Mouse (Mus musculus) intestine, embryonic 15.5 days (tissue): ENCODE measurements at regions not wholly inside any gene's neighbourhood (a gene's known extent, or its start where the extent isn't known, plus 50 kb on each side); places are given as distances from the start of the nearest gene placed in this dataset.

Source experiments
- ATAC-seq: fragments of 200-750 bp; cut with Nextera tagmentation; 2 replicates; pipeline ENCODE4 v1.8.0; 2017; ENCODE audit warnings: moderate TSS enrichment, moderate library complexity
- H3K27ac ChIP-seq: fragments of 300-500 bp; sonication (generic); 2 replicates; pipeline ENCODE4 v1.5.1; 2015; ENCODE audit warnings: mild to moderate bottlenecking, inconsistent platforms
- H3K27me3 ChIP-seq: fragments of 300-500 bp; sonication (generic); replicated peaks from 2 replicates; pipeline ENCODE4 v1.6.1; 2015; ENCODE audit warnings: inconsistent platforms
- H3K36me3 ChIP-seq: fragments of 300-500 bp; sonication (generic); 2 replicates; pipeline ENCODE4 v1.6.1; 2015; ENCODE audit warnings: inconsistent platforms
- H3K4me1 ChIP-seq: fragments of 300-500 bp; sonication (generic); replicated peaks from 2 replicates; pipeline ENCODE4 v1.6.1; 2015; ENCODE audit warnings: inconsistent platforms
- H3K4me2 ChIP-seq: fragments of 300-500 bp; sonication (generic); replicated peaks from 2 replicates; pipeline ENCODE4 v1.6.1; 2015; ENCODE audit warnings: mild to moderate bottlenecking, inconsistent platforms
- H3K4me3 ChIP-seq: fragments of 300-500 bp; sonication (generic); replicated peaks from 2 replicates; pipeline ENCODE4 v1.5.1; 2015; ENCODE audit warnings: inconsistent platforms
- H3K9ac ChIP-seq: fragments of 300-500 bp; sonication (generic); 2 replicates; pipeline ENCODE4 v1.6.1; 2015; ENCODE audit warnings: inconsistent platforms
- H3K9me3 ChIP-seq: fragments of 300-500 bp; sonication (generic); 2 replicates; pipeline ENCODE4 v1.6.1; 2016; ENCODE audit warnings: inconsistent platforms
- WGBS: fragments of 180-500 bp; shearing (Covaris S2); methylation state at CpG from one replicate; pipeline ENCODE4 v1.1.7; 2015; 5-methylcytosine and 5-hydroxymethylcytosine counted together

DNA sequence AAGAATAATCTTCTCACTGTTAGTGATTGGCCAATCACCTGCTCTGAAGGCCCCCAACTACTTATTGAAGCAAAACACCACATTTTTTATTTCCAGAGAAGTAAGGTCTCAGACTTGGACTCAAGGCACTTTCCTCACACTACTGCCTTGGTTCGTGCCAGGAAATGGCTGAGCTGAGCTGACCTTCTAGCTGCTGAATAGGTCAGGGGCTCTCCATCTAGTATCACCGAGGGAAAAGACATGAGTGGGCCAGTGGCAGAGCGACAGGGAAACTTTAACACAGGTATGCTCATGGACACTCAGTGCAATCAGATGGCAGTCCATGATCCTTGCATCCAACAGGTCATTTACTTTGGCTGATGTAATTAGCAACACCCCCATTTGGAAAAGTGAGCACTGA, 635.3 kb downstream of the Insc start:
- Histone ChIP-seq H3K9ac (no peak overlapping the region), H3K4me1 (peaks cover 9% of the 10 kb centered on the region), H3K9me3 (no peaks in the 10 kb centered on the region), H3K4me3 (no peak overlapping the region), H3K36me3 (no peaks in the 10 kb centered on the region), H3K4me2 (no peak overlapping the region), H3K27me3 (no peaks in the 10 kb centered on the region), H3K27ac (no peak overlapping the region)
- ATAC-seq: no peak
- WGBS: 87% methylated on average over 3 of the region's 3 CpGs

DNA sequence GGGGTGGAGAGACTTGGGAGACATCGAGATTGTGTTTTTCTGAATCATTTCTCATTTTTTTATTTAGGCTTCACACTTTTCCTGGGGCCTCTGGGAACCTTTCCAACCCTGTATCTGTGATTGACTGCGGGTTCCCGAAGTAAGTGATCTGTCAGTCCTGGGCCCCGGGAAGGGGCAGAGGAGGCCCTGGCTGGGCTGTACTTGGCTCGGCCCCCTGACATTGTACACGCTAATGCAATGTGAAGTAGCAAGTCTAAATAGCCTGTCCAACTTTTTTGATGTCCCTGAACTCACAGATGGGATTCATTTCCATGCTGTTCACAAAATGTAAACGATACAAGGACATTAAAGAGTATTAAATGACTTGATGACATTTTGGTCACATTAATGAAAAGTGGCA, 636.1 kb downstream of the Insc start:
- Histone ChIP-seq H3K4me2 (no peak overlapping the region), H3K4me3 (no peak overlapping the region), H3K9ac (no peak overlapping the region), H3K36me3 (no peaks in the 10 kb centered on the region), H3K27ac (no peak overlapping the region), H3K9me3 (no peaks in the 10 kb centered on the region), H3K27me3 (no peaks in the 10 kb centered on the region), H3K4me1 (peaks cover 5% of the 10 kb centered on the region; the same call in 1 of the 2 replicates)
- 0 out of 2 replicates have a peak, but pooled peaks have one; percentile 36 for ATAC-seq
- 39% methylated on average over 7 of the region's 7 CpGs for WGBS

DNA sequence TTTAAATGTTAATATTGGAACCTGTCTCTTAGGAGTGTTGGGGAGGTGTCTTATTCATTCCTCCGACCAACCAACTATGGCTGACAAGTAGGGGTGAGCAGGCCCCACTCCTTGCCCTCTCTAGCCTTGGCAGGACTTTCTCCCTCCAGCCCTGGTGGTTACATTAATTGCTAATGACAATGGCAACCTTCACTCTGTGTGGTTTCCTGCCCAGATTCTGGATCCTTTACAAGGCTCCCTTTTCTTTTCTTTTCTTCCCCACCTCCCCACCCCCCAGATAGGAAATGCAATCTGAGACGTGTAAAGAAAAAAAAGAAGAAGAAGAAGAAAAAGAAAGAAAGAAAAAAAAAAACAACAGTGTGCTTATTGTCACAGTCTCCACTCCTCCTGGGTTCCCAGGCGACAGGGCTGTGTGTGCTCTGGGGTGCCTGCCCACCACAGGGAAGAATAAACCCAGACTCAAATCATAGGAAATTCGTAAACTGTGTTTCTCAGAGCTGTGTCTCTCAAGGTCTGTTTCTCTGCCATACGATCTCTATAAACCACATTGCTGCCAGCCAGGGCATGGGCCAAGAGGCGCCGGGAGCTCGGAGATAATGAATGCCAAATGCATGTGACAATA, 637.6 kb downstream of the Insc start:
- 68% methylated on average over 8 of the region's 8 CpGs for whole genome bisulfite sequencing

DNA sequence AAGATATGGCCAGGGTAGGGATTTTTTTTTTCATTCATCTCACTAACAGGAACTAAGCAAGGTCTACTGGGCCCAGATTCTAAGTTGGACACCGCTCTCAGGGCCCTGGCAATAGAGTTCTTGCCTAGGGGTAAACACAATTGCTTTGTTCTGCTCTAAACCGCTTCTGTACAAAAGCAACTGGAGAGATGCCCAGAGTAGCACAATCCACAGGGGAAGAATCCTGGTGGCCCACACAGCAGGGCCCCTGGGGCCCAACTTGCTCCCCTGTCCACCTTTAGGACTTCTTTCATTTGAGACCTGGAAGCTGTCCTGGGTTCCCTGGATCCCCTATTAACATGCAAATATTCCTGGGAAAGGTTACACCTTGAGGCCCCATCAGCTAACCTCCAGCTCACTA, 639.4 kb downstream of the Insc start:
- 77% methylated on average over 2 of the region's 2 CpGs for WGBS
- H3K4me2 ChIP-seq: no peak overlapping the region
- no peak overlapping the region for H3K27ac ChIP-seq

More for the DNA sequence above, 637.6 kb downstream of the Insc start:
- ATAC-seq: no peak
- Histone ChIP-seq H3K4me1 (peaks cover 5% of the 10 kb centered on the region; the same call in 1 of the 2 replicates), H3K9ac (no peak overlapping the region), H3K4me2 (no peak overlapping the region), H3K27me3 (no peaks in the 10 kb centered on the region), H3K36me3 (no peaks in the 10 kb centered on the region), H3K27ac (no peak overlapping the region), H3K9me3 (no peaks in the 10 kb centered on the region), H3K4me3 (no peak overlapping the region)

DNA sequence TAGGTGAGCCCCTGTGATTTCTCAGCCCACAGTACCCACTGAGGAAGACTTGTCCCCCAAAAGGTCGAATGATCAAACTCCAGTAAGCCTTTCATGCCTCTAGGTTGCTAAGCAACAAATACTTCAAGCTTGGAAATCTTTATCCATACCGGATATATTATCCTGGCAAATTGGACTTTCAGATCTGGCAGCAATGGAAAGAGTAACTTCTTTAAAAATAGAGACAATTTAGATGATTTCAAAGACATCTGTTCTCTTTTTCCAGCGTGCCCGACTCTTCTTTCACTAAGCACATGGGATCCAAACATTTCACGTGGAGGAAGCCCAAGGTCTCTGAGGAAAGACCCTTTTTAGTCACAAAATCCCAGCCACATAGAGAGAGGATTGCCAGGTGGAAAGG, 645.4 kb downstream of the Insc start:
- no peak overlapping the region for H3K9ac ChIP-seq
- H3K4me3 ChIP-seq: no peak overlapping the region
- no peaks in the 10 kb centered on the region for H3K27me3 ChIP-seq
- H3K27ac ChIP-seq: no peak overlapping the region
- no peaks in the 10 kb centered on the region for H3K36me3 ChIP-seq
- no peaks in the 10 kb centered on the region for H3K9me3 ChIP-seq
- no peak overlapping the region for H3K4me2 ChIP-seq
- 72% methylated on average over 5 of the region's 5 CpGs for WGBS
- H3K4me1 ChIP-seq: no peaks in the 10 kb centered on the region
- no peak for ATAC-seq

More for the DNA sequence above, 639.4 kb downstream of the Insc start:
- ATAC-seq: no peak
- Histone ChIP-seq H3K27me3 (no peaks in the 10 kb centered on the region), H3K4me3 (no peak overlapping the region), H3K4me1 (peaks cover 5% of the 10 kb centered on the region; the same call in 1 of the 2 replicates), H3K36me3 (no peaks in the 10 kb centered on the region), H3K9me3 (no peaks in the 10 kb centered on the region), H3K9ac (no peak overlapping the region)

DNA sequence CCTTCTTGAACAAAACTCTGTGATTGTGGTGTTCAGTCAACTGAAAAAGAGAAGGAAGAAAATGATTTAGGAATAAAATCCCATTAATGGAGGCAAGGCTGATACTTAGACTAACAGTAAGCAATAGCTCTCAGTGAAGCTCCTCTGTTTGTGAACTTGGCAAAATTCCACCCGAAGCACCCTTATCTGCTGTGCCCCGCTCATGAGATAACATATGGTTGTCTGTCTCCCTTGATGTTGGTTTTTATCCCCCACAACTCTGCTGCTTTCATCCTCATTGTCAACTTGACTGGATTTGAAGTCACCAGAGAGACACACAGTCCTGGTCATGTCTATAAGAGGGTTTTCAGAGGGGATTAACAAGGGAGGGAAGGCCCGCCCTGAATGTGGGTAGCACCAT, 646.1 kb downstream of the Sox6 start:
- no peak overlapping the region for H3K9ac ChIP-seq
- H3K4me2 ChIP-seq: no peak overlapping the region
- no peak for ATAC-seq
- no peaks in the 10 kb centered on the region for H3K27me3 ChIP-seq
- H3K27ac ChIP-seq: no peak overlapping the region
- H3K4me3 ChIP-seq: no peak overlapping the region
- no peaks in the 10 kb centered on the region for H3K4me1 ChIP-seq
- WGBS: 60% methylated on average over 3 of the region's 3 CpGs
- H3K36me3 ChIP-seq: no peaks in the 10 kb centered on the region
- H3K9me3 ChIP-seq: no peaks in the 10 kb centered on the region

DNA sequence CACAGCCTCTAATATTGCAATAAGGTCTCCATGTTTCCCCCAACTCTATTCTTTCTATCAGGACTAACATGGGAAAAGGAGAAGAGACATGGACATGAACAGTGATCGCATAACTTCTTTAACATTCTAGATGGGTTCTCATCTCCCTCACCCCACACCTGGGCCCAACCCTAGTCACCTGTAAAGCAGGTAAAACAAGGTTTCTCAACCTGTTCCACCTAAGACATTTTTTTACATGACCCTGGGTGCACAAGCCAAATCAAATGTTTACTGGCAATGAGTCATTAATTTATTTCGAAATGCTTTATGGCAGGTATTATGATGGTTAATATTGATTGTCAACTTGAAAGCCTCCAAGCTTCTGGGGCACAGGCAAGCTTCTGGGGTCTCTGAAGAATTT, 640.4 kb downstream of the Sox6 start:
- Histone ChIP-seq H3K9me3 (no peaks in the 10 kb centered on the region), H3K27ac (no peak overlapping the region), H3K4me3 (no peak overlapping the region), H3K4me1 (no peaks in the 10 kb centered on the region), H3K27me3 (no peaks in the 10 kb centered on the region), H3K9ac (no peak overlapping the region), H3K4me2 (no peak overlapping the region), H3K36me3 (no peaks in the 10 kb centered on the region)
- WGBS: 81% methylated on average over 2 of the region's 2 CpGs
- ATAC-seq: no peak

DNA sequence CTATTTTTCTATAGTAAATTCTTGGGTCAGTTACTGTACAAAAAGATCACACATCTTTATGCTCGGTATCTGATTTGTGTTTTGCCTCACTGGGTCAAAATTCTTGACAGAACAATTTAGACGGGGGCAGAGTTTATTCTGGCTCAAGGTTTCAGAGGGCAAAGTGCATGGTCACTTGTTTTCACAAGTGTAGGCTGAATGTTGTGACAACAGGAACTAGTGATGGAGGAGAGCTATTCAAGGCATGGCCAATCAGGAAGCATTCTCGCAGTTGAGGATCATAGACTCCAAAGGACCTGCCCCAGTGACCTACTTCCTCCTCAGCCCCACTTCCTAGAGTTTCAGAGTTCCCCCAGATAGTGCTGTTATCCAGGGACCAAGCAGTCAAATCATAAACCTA, 639.1 kb downstream of the Sox6 start:
- WGBS: 70% methylated on average over 3 of the region's 3 CpGs

DNA sequence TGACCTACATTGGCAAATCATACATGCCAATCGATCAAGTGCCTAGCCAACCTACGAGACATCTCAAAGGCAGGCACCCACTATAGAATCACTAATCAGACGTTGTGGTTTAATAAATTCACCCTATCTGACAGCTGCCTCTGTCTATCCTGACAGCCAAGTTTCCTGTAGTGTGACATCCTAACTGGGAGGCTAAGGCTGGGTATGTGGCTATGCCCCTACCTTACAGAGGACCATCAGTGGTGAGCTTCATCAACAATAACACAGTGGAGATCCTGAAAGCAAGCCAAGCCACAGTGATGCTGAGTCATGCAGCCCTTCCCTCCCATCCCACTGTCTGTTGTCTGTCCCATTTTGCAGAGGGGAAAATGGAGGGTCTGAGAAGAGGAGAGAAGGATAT, 630.7 kb downstream of the Sox6 start:
- no peaks in the 10 kb centered on the region for H3K27me3 ChIP-seq
- no peak overlapping the region for H3K4me3 ChIP-seq
- 0 out of 2 replicates have a peak, but pooled peaks cover 6% of the 10 kb centered on the region for H3K4me1 ChIP-seq
- no peak overlapping the region for H3K4me2 ChIP-seq
- no peak overlapping the region for H3K9ac ChIP-seq
- ATAC-seq: no peak
- WGBS: 82% methylated on average over 3 of the region's 3 CpGs
- no peaks in the 10 kb centered on the region for H3K36me3 ChIP-seq
- no peak overlapping the region for H3K27ac ChIP-seq
- no peaks in the 10 kb centered on the region for H3K9me3 ChIP-seq

More for the DNA sequence above, 639.1 kb downstream of the Sox6 start:
- H3K27me3 ChIP-seq: no peaks in the 10 kb centered on the region
- no peaks in the 10 kb centered on the region for H3K9me3 ChIP-seq
- H3K36me3 ChIP-seq: no peaks in the 10 kb centered on the region
- no peak overlapping the region for H3K9ac ChIP-seq
- no peak overlapping the region for H3K27ac ChIP-seq
- H3K4me3 ChIP-seq: no peak overlapping the region
- no peaks in the 10 kb centered on the region for H3K4me1 ChIP-seq
- H3K4me2 ChIP-seq: no peak overlapping the region
- no peak for ATAC-seq

DNA sequence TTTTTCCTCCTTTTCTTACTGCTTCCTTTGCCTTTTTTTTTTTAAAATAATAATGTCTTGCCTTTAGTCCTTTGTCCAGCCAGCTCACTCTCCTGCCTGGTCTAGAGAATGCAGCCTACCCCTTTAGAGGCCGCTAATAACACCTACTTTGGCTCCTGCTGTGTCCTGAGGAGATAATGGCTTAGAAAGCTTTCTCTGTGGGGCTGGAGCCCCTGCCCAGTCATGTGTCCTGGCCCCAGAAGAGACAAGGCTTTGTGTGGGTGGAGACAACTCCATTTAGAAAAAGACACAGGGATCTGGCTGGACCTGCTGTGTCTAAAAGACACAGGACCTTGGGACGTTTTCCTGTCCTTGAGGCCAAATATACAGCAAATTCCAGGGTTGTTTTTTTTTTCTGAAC, 629.7 kb downstream of the Sox6 start:
- no peak for ATAC-seq
- Histone ChIP-seq H3K9me3 (no peaks in the 10 kb centered on the region), H3K27ac (no peak overlapping the region), H3K9ac (no peak overlapping the region), H3K27me3 (no peaks in the 10 kb centered on the region), H3K4me3 (no peak overlapping the region), H3K4me1 (0 out of 2 replicates have a peak, but pooled peaks cover 6% of the 10 kb centered on the region), H3K36me3 (no peaks in the 10 kb centered on the region), H3K4me2 (no peak overlapping the region)
- 46% methylated on average over 2 of the region's 2 CpGs for WGBS

DNA sequence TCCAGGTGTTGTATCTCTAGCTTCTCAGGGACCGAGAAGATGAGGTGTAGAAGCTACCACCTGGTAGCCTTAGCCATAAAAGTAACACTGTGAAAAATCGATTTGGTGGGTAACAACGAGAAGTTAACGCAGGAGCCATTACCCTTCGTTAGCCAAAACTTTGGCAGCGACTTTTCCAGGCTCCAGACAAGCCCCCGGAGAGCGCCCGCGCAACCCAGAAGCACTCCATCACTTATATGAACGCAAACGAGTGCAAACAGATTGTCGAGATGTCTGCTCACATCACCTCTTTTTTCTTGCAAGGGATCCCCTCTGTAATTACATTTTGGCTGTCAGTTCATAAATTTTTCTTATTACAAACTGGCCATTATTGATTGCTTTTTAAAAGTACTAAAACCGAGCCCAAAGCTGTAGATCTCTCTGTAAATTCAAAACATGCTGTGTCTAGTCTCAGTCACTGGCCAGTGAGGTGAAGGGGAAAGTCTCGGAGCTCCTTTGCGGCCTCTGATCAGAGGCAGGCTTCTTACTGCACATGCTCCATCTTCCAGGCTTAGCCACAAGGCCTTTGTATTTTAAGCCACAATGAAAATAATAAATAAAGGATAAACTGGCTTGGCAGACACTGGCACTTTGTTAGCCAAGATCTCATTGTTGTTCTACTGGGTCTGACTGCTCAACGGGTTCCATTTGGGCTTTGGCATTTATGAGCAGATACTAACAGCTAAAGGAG, 627.9 kb downstream of the Sox6 start:
- Histone ChIP-seq H3K4me3 (no peak overlapping the region), H3K27ac (no peak overlapping the region), H3K36me3 (no peaks in the 10 kb centered on the region), H3K27me3 (no peaks in the 10 kb centered on the region), H3K4me1 (0 out of 2 replicates have a peak, but pooled peaks cover 6% of the 10 kb centered on the region), H3K4me2 (no peak overlapping the region), H3K9me3 (no peaks in the 10 kb centered on the region), H3K9ac (no peak overlapping the region)
- WGBS: 66% methylated on average over 17 of the region's 17 CpGs
- no peak for ATAC-seq

DNA sequence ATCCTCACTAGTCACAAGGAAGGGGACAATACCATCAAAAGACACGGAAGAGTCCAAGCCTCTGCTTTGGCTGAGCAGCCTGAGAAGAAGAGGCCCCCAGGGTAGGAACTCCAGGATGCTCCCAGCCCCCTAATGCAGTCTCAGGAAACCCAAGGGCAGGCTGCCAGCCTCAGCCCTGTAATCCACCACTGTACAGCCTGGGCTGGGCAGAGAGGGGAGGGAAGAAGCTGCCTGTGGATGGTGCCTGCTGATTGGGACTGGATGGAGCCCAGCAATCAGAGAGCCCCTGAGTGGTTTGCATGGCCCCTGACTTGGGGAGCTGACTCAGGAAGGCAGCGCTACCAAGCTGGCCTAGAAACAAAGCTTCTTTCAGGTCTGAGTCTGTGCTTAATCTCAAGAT, 627.1 kb downstream of the Sox6 start:
- Histone ChIP-seq H3K27me3 (no peaks in the 10 kb centered on the region), H3K27ac (no peak overlapping the region), H3K4me2 (no peak overlapping the region), H3K4me3 (no peak overlapping the region), H3K4me1 (0 out of 2 replicates have a peak, but pooled peaks cover 6% of the 10 kb centered on the region), H3K36me3 (no peaks in the 10 kb centered on the region), H3K9me3 (no peaks in the 10 kb centered on the region), H3K9ac (no peak overlapping the region)
- 66% methylated on average over 2 of the region's 2 CpGs for WGBS
- no peak for ATAC-seq

DNA sequence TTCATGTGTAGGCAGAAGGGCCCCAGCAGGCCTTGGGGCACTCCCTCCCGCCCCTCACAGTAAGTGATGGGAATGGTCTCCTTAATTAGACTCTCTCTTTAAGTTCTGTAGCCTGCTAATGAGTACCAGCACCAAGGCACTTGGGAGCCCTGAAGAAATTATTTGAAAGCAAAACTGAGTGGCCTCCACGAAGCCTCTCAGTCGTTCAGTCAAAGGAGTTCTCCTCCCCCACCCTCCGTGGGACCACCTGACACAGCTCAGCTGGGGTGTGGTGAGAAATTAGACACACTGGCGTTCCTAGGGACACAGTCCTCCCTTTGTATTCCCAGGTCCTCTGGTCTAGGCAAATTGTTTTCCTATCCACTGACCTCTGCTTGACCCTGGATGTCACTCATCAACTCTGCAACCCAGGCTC, 623.4 kb downstream of the Sox6 start:
- H3K27ac ChIP-seq: no peak overlapping the region
- WGBS: 30% methylated on average over 5 of the region's 5 CpGs
- no peak for ATAC-seq

More for the DNA sequence above, 623.4 kb downstream of the Sox6 start:
- no peaks in the 10 kb centered on the region for H3K9me3 ChIP-seq
- H3K27me3 ChIP-seq: no peaks in the 10 kb centered on the region
- H3K4me3 ChIP-seq: no peak overlapping the region
- no peak overlapping the region for H3K9ac ChIP-seq
- 0 out of 2 replicates have a peak, but pooled peaks cover 6% of the 10 kb centered on the region for H3K4me1 ChIP-seq
- no peak overlapping the region for H3K4me2 ChIP-seq
- no peaks in the 10 kb centered on the region for H3K36me3 ChIP-seq
